Mouse (Mus musculus) CH12.LX (cell line): Measurements from ENCODE around the gene Cdk4. TPM values are rescaled to one million over a fixed set of nuclear protein-coding genes. Genes with fewer than 3 reads are reported as not detected.

Experiments
- DNase-seq: peaks from one replicate; pipeline ENCODE4 v3.0.0-alpha.2; 2013; ENCODE audit errors: extremely low read depth
- H3K27ac ChIP-seq: 2 replicates; pipeline ENCODE4 v1.5.1; 2012; ENCODE audit warnings: low read depth, mild to moderate bottlenecking, control low read depth, moderate library complexity; ENCODE audit not compliant: insufficient read depth
- H3K27me3 ChIP-seq: replicated peaks from 2 replicates; pipeline ENCODE3; 2012; ENCODE audit warnings: inconsistent platforms
- H3K36me3 ChIP-seq, 2 experiments: replicated peaks in 1 of 2; 2 replicates each; pipeline versions ENCODE3 to v1.6.1; 2012; ENCODE audit warnings: inconsistent platforms in 1 of 2, low read length in 1 of 2, mild to moderate bottlenecking in 1 of 2, mixed read lengths in 1 of 2, moderate library complexity in 1 of 2; ENCODE audit not compliant: control insufficient read depth in 1 of 2, insufficient read depth in 1 of 2
- H3K4me1 ChIP-seq, 2 experiments: 2 replicates each; pipeline ENCODE4 v1.6.1; 2012; ENCODE audit warnings: inconsistent platforms in 1 of 2, moderate library complexity in 1 of 2; ENCODE audit not compliant: insufficient read depth in 2 of 2, control insufficient read depth in 1 of 2
- H3K4me2 ChIP-seq: 2 replicates; pipeline ENCODE4 v1.6.1; 2012; ENCODE audit warnings: low read depth, mild to moderate bottlenecking, control low read depth; ENCODE audit not compliant: poor library complexity, insufficient read depth, severe bottlenecking
- H3K4me3 ChIP-seq, 3 experiments: fragments of 150-350 bp in 1 of 3; sonication (generic) in 1 of 3; replicated peaks in 1 of 3; 2 replicates each; pipeline versions ENCODE3 to v1.5.1; 2011 to 2012; ENCODE audit warnings: low read depth in 2 of 3, low read length in 2 of 3, mild to moderate bottlenecking in 2 of 3, moderate library complexity in 2 of 3, control low read depth in 1 of 3, improper control_type of control experiment in 1 of 3, inconsistent platforms in 1 of 3, mixed read lengths in 1 of 3; ENCODE audit not compliant: poor library complexity in 1 of 3
- H3K79me2 ChIP-seq: replicated peaks from 2 replicates; pipeline ENCODE4 v1.6.1; 2012; ENCODE audit warnings: mild to moderate bottlenecking, moderate library complexity; ENCODE audit not compliant: control insufficient read depth, poor library complexity, insufficient read depth, severe bottlenecking; ENCODE audit errors: extremely low read depth
- H3K9ac ChIP-seq: 2 replicates; pipeline ENCODE4 v1.6.1; 2012; ENCODE audit warnings: low read depth, mild to moderate bottlenecking, control low read depth, moderate library complexity; ENCODE audit not compliant: insufficient read depth
- H3K9me3 ChIP-seq: replicated peaks from 2 replicates; pipeline ENCODE3; 2012; ENCODE audit warnings: low read length, inconsistent platforms, mixed read lengths
- BHLHE40 ChIP-seq: IDR thresholded peaks from 2 replicates; pipeline ENCODE4 v1.6.1; 2011; ENCODE audit warnings: mild to moderate bottlenecking, low read depth, low read length, improper control_type of control experiment
- CHD2 ChIP-seq: IDR thresholded peaks from 2 replicates; pipeline ENCODE4 v1.6.1; 2011; ENCODE audit warnings: low read length, improper control_type of control experiment
- CTCF ChIP-seq, 2 experiments: IDR thresholded peaks in 1 of 2; conservative IDR thresholded peaks in 1 of 2; 2 replicates each; pipeline ENCODE4 v1.5.1; 2011 to 2012; ENCODE audit warnings: low read depth in 2 of 2, low read length in 2 of 2, improper control_type of control experiment in 1 of 2, inconsistent platforms in 1 of 2, mild to moderate bottlenecking in 1 of 2, moderate library complexity in 1 of 2
- E2F4 ChIP-seq: IDR thresholded peaks from 2 replicates; pipeline ENCODE4 v1.6.1; 2011; ENCODE audit warnings: low read depth, low read length, improper control_type of control experiment; ENCODE audit not compliant: insufficient replicate concordance
- EP300 ChIP-seq: IDR thresholded peaks from 2 replicates; pipeline ENCODE4 v1.6.1; 2011; ENCODE audit warnings: low read length, improper control_type of control experiment
- ETS1 ChIP-seq: conservative IDR thresholded peaks from 2 replicates; pipeline ENCODE4 v1.6.1; 2012; ENCODE audit warnings: low read depth, mild to moderate bottlenecking, inconsistent platforms, low read length, improper control_type of control experiment, moderate library complexity
- GABPA ChIP-seq: IDR thresholded peaks from 2 replicates; pipeline ENCODE4 v1.6.1; 2012; ENCODE audit warnings: low read depth, low read length, improper control_type of control experiment, inconsistent platforms; ENCODE audit not compliant: insufficient replicate concordance
- IRF4 ChIP-seq: IDR thresholded peaks from 2 replicates; pipeline ENCODE4 v1.6.1; 2014; ENCODE audit warnings: low read depth, mild to moderate bottlenecking, inconsistent platforms, low read length, improper control_type of control experiment
- JUN ChIP-seq: IDR thresholded peaks from 2 replicates; pipeline ENCODE4 v1.6.1; 2011; ENCODE audit warnings: low read depth, mild to moderate bottlenecking, low read length, improper control_type of control experiment, moderate library complexity; ENCODE audit not compliant: insufficient read depth
- JUND ChIP-seq: conservative IDR thresholded peaks from 2 replicates; pipeline ENCODE4 v1.6.1; 2011; ENCODE audit warnings: low read depth, low read length, improper control_type of control experiment
- KAT2A ChIP-seq: IDR thresholded peaks from 2 replicates; pipeline ENCODE4 v1.6.1; 2012; ENCODE audit warnings: low read length, improper control_type of control experiment, inconsistent platforms; ENCODE audit not compliant: insufficient replicate concordance
- MAX ChIP-seq: IDR thresholded peaks from 2 replicates; pipeline ENCODE4 v1.6.1; 2011; ENCODE audit warnings: low read length, improper control_type of control experiment
- MAZ ChIP-seq: IDR thresholded peaks from 2 replicates; pipeline ENCODE4 v1.6.1; 2012; ENCODE audit warnings: low read depth, mild to moderate bottlenecking, inconsistent platforms, low read length, improper control_type of control experiment, moderate library complexity
- MEF2A ChIP-seq: IDR thresholded peaks from 2 replicates; pipeline ENCODE4 v1.6.1; 2014; ENCODE audit warnings: low read depth, mild to moderate bottlenecking, inconsistent platforms, low read length, improper control_type of control experiment, borderline replicate concordance
- MXI1 ChIP-seq: IDR thresholded peaks from 2 replicates; pipeline ENCODE4 v1.6.1; 2011; ENCODE audit warnings: mild to moderate bottlenecking, low read depth, low read length, improper control_type of control experiment
- MYC ChIP-seq: IDR thresholded peaks from 2 replicates; pipeline ENCODE4 v1.6.1; 2011; ENCODE audit warnings: low read depth, mild to moderate bottlenecking, improper control_type of control experiment, low read length
- NRF1 ChIP-seq: IDR thresholded peaks from 2 replicates; pipeline ENCODE4 v1.6.1; 2014; ENCODE audit warnings: low read depth, mild to moderate bottlenecking, inconsistent platforms, low read length, improper control_type of control experiment, moderate library complexity
- PAX5 ChIP-seq: IDR thresholded peaks from 2 replicates; pipeline ENCODE4 v1.6.1; 2012; ENCODE audit warnings: low read length, inconsistent platforms, mixed read lengths
- POLR2AphosphoS2 ChIP-seq: IDR thresholded peaks from 2 replicates; pipeline ENCODE4 v1.6.1; 2011; ENCODE audit warnings: low read depth, low read length, improper control_type of control experiment
- RAD21 ChIP-seq: IDR thresholded peaks from 2 replicates; pipeline ENCODE4 v1.6.1; 2011; ENCODE audit warnings: low read depth, mild to moderate bottlenecking, low read length, improper control_type of control experiment, moderate library complexity
- RCOR1 ChIP-seq: conservative IDR thresholded peaks from 2 replicates; pipeline ENCODE4 v1.6.1; 2012; ENCODE audit warnings: low read depth, mild to moderate bottlenecking, inconsistent platforms, low read length, improper control_type of control experiment
- SMC3 ChIP-seq: IDR thresholded peaks from 2 replicates; pipeline ENCODE4 v1.6.1; 2011; ENCODE audit warnings: low read depth, low read length, improper control_type of control experiment
- TCF12 ChIP-seq: IDR thresholded peaks from 2 replicates; pipeline ENCODE4 v1.6.1; 2014; ENCODE audit warnings: low read depth, mild to moderate bottlenecking, inconsistent platforms, low read length, improper control_type of control experiment
- USF2 ChIP-seq: conservative IDR thresholded peaks from 2 replicates; pipeline ENCODE4 v1.6.1; 2011; ENCODE audit warnings: low read depth, low read length, improper control_type of control experiment
- ZC3H11A ChIP-seq: IDR thresholded peaks from 2 replicates; pipeline ENCODE4 v1.6.1; 2012; ENCODE audit warnings: low read depth, mild to moderate bottlenecking, inconsistent platforms, low read length, improper control_type of control experiment
- ZKSCAN1 ChIP-seq: IDR thresholded peaks from 2 replicates; pipeline ENCODE4 v1.6.1; 2012; ENCODE audit warnings: low read depth, inconsistent platforms, low read length, improper control_type of control experiment, borderline replicate concordance
- ZMIZ1 ChIP-seq: IDR thresholded peaks from 2 replicates; pipeline ENCODE4 v1.6.1; 2012; ENCODE audit warnings: low read depth, mild to moderate bottlenecking, inconsistent platforms, low read length, improper control_type of control experiment
- ZNF384 ChIP-seq: IDR thresholded peaks from 2 replicates; pipeline ENCODE4 v1.6.1; 2012; ENCODE audit warnings: low read depth, low read length, improper control_type of control experiment, inconsistent platforms
- dilution Hi-C: fragments of 300-500 bp; cut with MboI; formaldehyde crosslinking; loops from 2 replicates; pipeline ENCODE4 v1.14.3; 2020; ENCODE audit warnings: low sequenced_read_pairs; ENCODE audit not compliant: extremely low pct_unique_long_range_greater_than_20kb, extremely low pct_ligation_motif_present
- in situ Hi-C: fragments of 300-500 bp; cut with MboI; formaldehyde crosslinking; loops from 3 replicates; pipeline ENCODE4 v1.14.3; 2019; ENCODE audit warnings: low sequenced_read_pairs, low pct_ligation_motif_present, low pct_unique_long_range_greater_than_20kb, mixed read lengths
- polyA plus RNA-seq: library from polyadenylated mRNA; unstranded; fragments of >175 nt; gene quantifications from 2 replicates; pipeline ENCODE4 v1.2.1, GENCODE M21; 2012; ENCODE audit warnings: low read depth; ENCODE audit not compliant: insufficient read length
- total RNA-seq, 2 experiments: library from RNA; depleted of rRNA; stranded (reverse); fragments of 300-350 nt in 1 of 2; fragments of >200 nt in 1 of 2; gene quantifications; 2 replicates each; pipeline ENCODE4 v1.2.3; 2012 to 2014

Gene Cdk4
- total and polyA plus RNA-seq, 3 experiments: 257 to 921 (median 864) TPM

- no peak overlapping the region for H3K4me3 ChIP-seq
- no peaks in the 10 kb centered on the region for H3K27me3 ChIP-seq
- dilution Hi-C loops: no loop called here
- in situ Hi-C loops: no loop called here
- TF ChIP-seq MEF2A: no peak
- TF ChIP-seq MYC: no peak
- no peak for TF ChIP-seq E2F4
- TF ChIP-seq SMC3: no peak
- TF ChIP-seq RCOR1: no peak
- no peak for TF ChIP-seq ETS1
- TF ChIP-seq IRF4: no peak
- no peak for TF ChIP-seq GABPA
- TF ChIP-seq ZNF384: no peak
- TF ChIP-seq KAT2A: no peak
- TF ChIP-seq JUN: no peak
- no peak for TF ChIP-seq EP300
- TF ChIP-seq TCF12: no peak
- TF ChIP-seq MAZ: no peak
- TF ChIP-seq ZC3H11A: no peak
- no peaks in the 10 kb centered on the region for H3K79me2 ChIP-seq
- H3K36me3 ChIP-seq: peaks cover 58 to 81% of the 10 kb centered on the region in 2 experiments
- no peak overlapping the region for H3K4me2 ChIP-seq
- DNase-seq: no peak
- H3K27ac ChIP-seq: no peak overlapping the region
- H3K9me3 ChIP-seq: no peaks in the 10 kb centered on the region
- peaks cover 0 to 21% of the 10 kb centered on the region in 2 experiments; a peak in 2 of 4 replicates for H3K4me1 ChIP-seq
- no peak overlapping the region for H3K9ac ChIP-seq
These were observed 37.1 kb downstream of the Cdk4 start for GRCm38 (mm10) chr10:127100414-127100813.

- no peak overlapping the region for H3K27ac ChIP-seq
- no peaks in the 10 kb centered on the region for H3K27me3 ChIP-seq
- peaks cover 0 to 21% of the 10 kb centered on the region in 2 experiments; a peak in 2 of 4 replicates for H3K4me1 ChIP-seq
- H3K36me3 ChIP-seq: peaks cover 51 to 77% of the 10 kb centered on the region in 2 experiments
- dilution Hi-C loops: no loop called here
- H3K4me2 ChIP-seq: no peak overlapping the region
- no peak for DNase-seq
- TF ChIP-seq ZNF384 (no peak), ZKSCAN1 (no peak), MYC (no peak), PAX5 (no peak), BHLHE40 (no peak), MXI1 (no peak), GABPA (no peak), CTCF (conservative IDR thresholded peaks at IDR 0.05 in 1 of 2, IDR thresholded peaks at IDR 0.05 in 1 of 2; ENCODE audit: low read depth in 2 of 2, low read length in 2 of 2) (no peak), MAZ (no peak), CHD2 (no peak), RAD21 (no peak), NRF1 (no peak), ZMIZ1 (no peak), USF2 (no peak), MAX (no peak), TCF12 (no peak), POLR2AphosphoS2 (no peak), RCOR1 (no peak), JUND (no peak)
- TF ChIP-seq, all 38 proteins: peak for 0
- no peak overlapping the region for H3K9ac ChIP-seq
- no peaks in the 10 kb centered on the region for H3K9me3 ChIP-seq
- no peaks in the 10 kb centered on the region for H3K79me2 ChIP-seq
- no peak overlapping the region for H3K4me3 ChIP-seq
- in situ Hi-C loops: no loop called here
These were observed 37.8 kb downstream of the Cdk4 start for GRCm38 (mm10) chr10:127101151-127101550.
